Mouse (Mus musculus) cerebellum, adult 2 months (tissue): Measurements from ENCODE around the gene Scd2.

Source experiments
- CTCF ChIP-seq: fragments of 200-500 bp; IDR thresholded peaks from 2 replicates; pipeline ENCODE4 v1.5.1; 2011; ENCODE audit warnings: low read depth, mild to moderate bottlenecking, control low read depth, low read length, moderate library complexity, borderline replicate concordance; ENCODE audit not compliant: insufficient read depth
- POLR2A ChIP-seq: fragments of 200-500 bp; IDR thresholded peaks from 2 replicates; pipeline ENCODE4 v1.6.1; 2011; ENCODE audit warnings: low read length, control low read depth, borderline replicate concordance; ENCODE audit not compliant: insufficient read depth

- TF ChIP-seq CTCF (no peak), POLR2A (no peak)
These were observed 28.2 kb downstream of the Scd2 start for GRCm38 (mm10) chr19:44321631-44322030.
